Mouse (Mus musculus) liver, embryonic 16.5 days (tissue): ENCODE results near the gene Nsun2. TPM values are rescaled to one million over a fixed set of nuclear protein-coding genes. Genes with fewer than 3 reads are reported as not detected.
A peak's percentile ranks its signal among the peaks of the same experiment; 100 is the strongest.

Source experiments
- ATAC-seq: fragments of 200-750 bp; cut with Nextera tagmentation; 2 replicates; pipeline ENCODE4 v1.8.0; 2017; ENCODE audit warnings: low read depth, mild to moderate bottlenecking, moderate number of reproducible peaks, moderate library complexity
- H3K27ac ChIP-seq: fragments of 300-500 bp; sonication (generic); 2 replicates; pipeline ENCODE4 v1.5.1; 2014; ENCODE audit warnings: mild to moderate bottlenecking, low read length
- H3K27me3 ChIP-seq: fragments of 300-500 bp; sonication (generic); 2 replicates; pipeline ENCODE4 v1.6.1; 2014; ENCODE audit warnings: low read depth, low read length, mixed read lengths; ENCODE audit not compliant: control insufficient read depth, insufficient read depth
- H3K36me3 ChIP-seq: fragments of 300-500 bp; sonication (generic); 2 replicates; pipeline ENCODE4 v1.6.1; 2014; ENCODE audit warnings: mild to moderate bottlenecking; ENCODE audit not compliant: control insufficient read depth, insufficient read depth
- H3K4me1 ChIP-seq: fragments of 300-500 bp; sonication (generic); 2 replicates; pipeline ENCODE4 v1.6.1; 2014; ENCODE audit warnings: low read depth, low read length, mixed read lengths; ENCODE audit not compliant: control insufficient read depth
- H3K4me2 ChIP-seq: fragments of 300-500 bp; sonication (generic); 2 replicates; pipeline ENCODE4 v1.6.1; 2014; ENCODE audit warnings: low read depth, low read length, mixed read lengths
- H3K4me3 ChIP-seq: fragments of 300-500 bp; sonication (generic); 2 replicates; pipeline ENCODE4 v1.5.1; 2014; ENCODE audit warnings: low read depth, mild to moderate bottlenecking, low read length
- H3K9ac ChIP-seq: fragments of 300-500 bp; sonication (generic); 2 replicates; pipeline ENCODE4 v1.6.1; 2014; ENCODE audit warnings: low read depth, low read length
- H3K9me3 ChIP-seq: fragments of 300-500 bp; sonication (generic); replicated peaks from 2 replicates; pipeline ENCODE4 v1.6.1; 2016; ENCODE audit warnings: low read length; ENCODE audit not compliant: control insufficient read depth
- WGBS: fragments of 180-500 bp; shearing (Covaris S2); extraction: QIAGEN DNeasy Blood & Tissue Kit; methylation state at CpG from one replicate; pipeline ENCODE4 v1.1.7; 2014; ENCODE audit not compliant: insufficient replicate concordance; 5-methylcytosine and 5-hydroxymethylcytosine counted together
- polyA plus RNA-seq: library from polyadenylated mRNA; unstranded; fragments of >200 nt; fragmentation: Nextera tagmentation; extraction: Ambion mirVana; gene quantifications from 2 replicates; pipeline ENCODE4 v1.2.1, GENCODE M21; 2015

The Nsun2 gene
- polyA plus RNA-seq, 1 experiment from 2014 or later, result 71.2 TPM

GRCm38 (mm10) chr13:69532101-69532892 lies 1.2 kb upstream of the Nsun2 start:
- no peaks in the 10 kb centered on the region for H3K36me3 ChIP-seq
- 0 out of 2 replicates have a peak overlapping the region, but pooled peaks have one; percentile 17 for H3K27ac ChIP-seq
- no peaks in the 10 kb centered on the region for H3K27me3 ChIP-seq
- H3K9me3 ChIP-seq, result no peaks in the 10 kb centered on the region
- ATAC-seq, result no peak
- 20% methylated on average over 14 of the region's 14 CpGs for WGBS
- H3K4me3 ChIP-seq, result peak overlapping the region; percentile 79
- H3K9ac ChIP-seq, result peak overlapping the region; percentile 91
- peaks cover 56% of the 10 kb centered on the region for H3K4me1 ChIP-seq
- H3K4me2 ChIP-seq, result peak overlapping the region; percentile 84

DNA sequence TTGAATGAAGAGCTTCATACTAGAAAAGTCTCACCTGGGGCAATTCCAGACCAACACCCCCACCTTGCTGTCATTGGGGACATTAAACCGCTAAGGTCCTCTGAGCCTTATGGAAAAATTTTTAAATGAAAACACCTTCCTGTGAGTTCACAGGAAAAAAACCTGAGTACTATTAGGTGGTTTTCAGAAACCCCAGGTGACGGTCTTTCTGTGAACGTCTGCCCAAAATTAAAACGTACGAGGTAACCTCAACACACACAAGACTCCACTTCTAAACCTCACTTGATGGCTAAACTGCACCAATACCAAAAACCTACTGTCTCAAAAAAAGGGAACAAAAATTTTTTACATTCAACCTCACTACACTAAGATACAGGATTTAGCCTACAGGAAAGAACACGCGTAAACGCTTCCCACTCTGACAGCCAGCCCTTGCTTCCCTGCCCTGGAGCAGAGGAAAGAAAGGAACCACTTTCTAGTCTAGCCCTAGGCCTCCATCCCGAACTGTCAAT lies 597 bp upstream of the Nsun2 start:
- Histone ChIP-seq H3K27ac (peak overlapping the region; percentile 95), H3K9ac (peak overlapping the region; percentile 91), H3K4me2 (peak overlapping the region; percentile 84), H3K9me3 (no peaks in the 10 kb centered on the region), H3K4me1 (peaks cover 52% of the 10 kb centered on the region), H3K4me3 (peak overlapping the region; percentile 79), H3K36me3 (no peaks in the 10 kb centered on the region), H3K27me3 (no peaks in the 10 kb centered on the region)
- ATAC-seq, result no peak
- 3% methylated on average over 9 of the region's 9 CpGs for WGBS

GRCm38 (mm10) chr13:69534334-69534653 lies 748 bp downstream of the Nsun2 start, which contains the start of gene Tent4a:
Gene Tent4a (minus strand): TSS chr13:69534617.
- peak within 1 kb of the TSS; percentile 95 for H3K27ac ChIP-seq
- H3K4me3 ChIP-seq, result peak within 1 kb of the TSS; percentile 79
- no peaks in the 10 kb centered on the region for H3K36me3 ChIP-seq
- no peaks in the 10 kb centered on the region for H3K27me3 ChIP-seq
- ATAC-seq, result peak; percentile 78
- peak within 1 kb of the TSS; percentile 96 for H3K4me2 ChIP-seq
- 0% methylated on average over 14 of the region's 57 CpGs for WGBS
- H3K9me3 ChIP-seq, result no peaks in the 10 kb centered on the region
- H3K9ac ChIP-seq, result peak within 1 kb of the TSS; percentile 91
- peaks cover 48% of the 10 kb centered on the region for H3K4me1 ChIP-seq

DNA sequence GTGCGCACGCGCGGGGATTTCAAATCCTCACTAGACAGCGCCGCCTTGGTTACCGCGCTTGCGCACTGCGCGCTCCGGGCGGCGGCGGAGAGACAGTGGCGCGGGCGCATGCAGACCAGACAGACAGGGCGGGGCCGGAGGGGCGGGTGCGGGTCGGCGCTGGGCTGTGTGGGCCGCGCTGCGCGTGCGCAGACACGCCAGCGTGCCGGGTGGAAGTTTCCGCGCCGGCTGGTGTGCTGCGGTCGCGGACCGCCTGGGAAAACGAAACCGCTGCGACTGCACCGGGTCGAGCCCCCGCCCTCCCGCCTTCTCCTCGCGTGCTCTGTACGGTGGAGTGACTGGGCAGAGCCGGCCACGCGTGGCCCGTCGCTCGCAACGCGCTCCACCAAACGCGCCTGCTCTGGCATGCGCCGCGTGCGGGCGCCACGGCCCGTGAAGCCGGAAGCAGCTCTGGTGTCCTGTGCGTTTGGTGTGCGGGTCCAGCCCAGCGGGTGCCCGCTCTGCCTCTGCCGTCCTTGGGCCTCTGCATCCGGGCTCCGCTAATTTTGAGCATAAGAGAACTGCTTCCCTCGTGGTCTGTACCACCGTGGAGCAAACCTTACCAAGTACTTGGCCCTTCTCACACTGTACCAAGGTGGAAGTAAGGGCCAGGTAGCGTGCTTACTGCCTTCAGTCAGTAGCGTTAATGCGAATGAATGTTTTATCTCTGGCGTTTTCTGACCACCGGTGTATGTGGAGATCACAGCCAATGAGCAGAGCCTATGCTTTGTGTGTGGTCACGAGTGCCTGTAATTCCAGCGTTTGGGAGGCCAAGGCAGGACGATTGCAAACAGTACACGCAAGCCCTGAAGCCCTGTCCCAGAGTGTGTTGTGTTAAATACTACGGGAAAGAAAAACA lies 1.4 kb downstream of the Nsun2 start:
- Histone ChIP-seq H3K27ac (peak overlapping the region; percentile 95), H3K9me3 (no peaks in the 10 kb centered on the region), H3K9ac (peak overlapping the region; percentile 91), H3K4me2 (peak overlapping the region; percentile 96), H3K4me3 (peak overlapping the region; percentile 79), H3K36me3 (no peaks in the 10 kb centered on the region), H3K27me3 (no peaks in the 10 kb centered on the region), H3K4me1 (peaks cover 47% of the 10 kb centered on the region)
- ATAC-seq, result peak; percentile 89
- WGBS, result 0% methylated on average over 70 of the region's 86 CpGs

DNA sequence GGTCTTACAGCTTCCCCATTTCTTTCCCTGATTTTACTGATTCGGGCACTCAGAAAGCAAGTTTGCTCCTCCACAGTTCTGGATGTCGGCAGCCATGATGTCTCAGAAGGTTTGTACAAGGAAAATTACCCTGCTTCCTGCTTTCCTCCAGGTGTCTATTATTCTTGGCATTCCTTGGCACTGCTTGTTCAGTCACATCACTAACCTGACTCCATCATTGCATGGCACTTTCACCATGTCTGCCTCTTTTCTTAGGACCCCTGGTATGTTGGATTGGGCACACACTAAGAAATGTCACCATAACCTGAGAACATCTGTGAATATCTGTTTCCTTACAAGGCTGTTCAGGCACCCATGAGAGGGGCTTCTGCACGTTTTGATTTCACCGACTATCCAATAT lies 2.5 kb downstream of the Nsun2 start:
- ATAC-seq, result no peak
- WGBS, result 64% methylated on average over 4 of the region's 4 CpGs
- H3K4me1 ChIP-seq, result peaks cover 36% of the 10 kb centered on the region
- H3K4me3 ChIP-seq, result no peak overlapping the region; the same call in 1 of the 2 replicates
- H3K36me3 ChIP-seq, result no peaks in the 10 kb centered on the region
- H3K9ac ChIP-seq, result peak overlapping the region; percentile 85
- no peaks in the 10 kb centered on the region for H3K27me3 ChIP-seq
- H3K9me3 ChIP-seq, result no peaks in the 10 kb centered on the region
- H3K4me2 ChIP-seq, result peak overlapping the region; percentile 96
- peak overlapping the region; percentile 88 for H3K27ac ChIP-seq

DNA sequence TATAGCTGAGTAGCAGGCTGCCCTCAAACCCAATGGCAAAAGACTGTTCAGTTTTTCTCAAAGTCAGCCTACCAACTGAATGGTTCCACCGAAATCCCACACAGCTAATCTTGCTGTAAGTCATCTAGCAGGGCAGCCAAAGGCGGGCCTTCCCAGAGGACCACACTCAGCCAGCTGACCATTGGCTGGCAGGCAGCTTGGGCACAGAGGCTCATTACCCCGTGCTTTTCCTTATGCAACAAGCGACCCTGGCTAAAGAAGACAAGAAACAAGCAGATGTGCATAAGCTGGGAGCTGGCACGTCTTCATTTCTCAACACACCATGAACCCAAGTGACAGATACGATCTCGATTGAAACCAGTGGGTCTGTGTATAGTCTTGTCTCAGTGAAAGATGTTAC lies 3.8 kb downstream of the Nsun2 start:
- WGBS, result 73% methylated on average over 7 of the region's 7 CpGs
- no peaks in the 10 kb centered on the region for H3K36me3 ChIP-seq
- no peak overlapping the region for H3K4me3 ChIP-seq
- no peak for ATAC-seq
- no peak overlapping the region for H3K4me2 ChIP-seq
- peaks cover 22% of the 10 kb centered on the region for H3K4me1 ChIP-seq
- H3K27ac ChIP-seq, result no peak overlapping the region
- no peak overlapping the region for H3K9ac ChIP-seq
- H3K9me3 ChIP-seq, result no peaks in the 10 kb centered on the region
- H3K27me3 ChIP-seq, result no peaks in the 10 kb centered on the region

GRCm38 (mm10) chr13:69538327-69538726 lies 4.8 kb downstream of the Nsun2 start:
- no peak overlapping the region for H3K4me3 ChIP-seq
- no peak overlapping the region for H3K4me2 ChIP-seq
- ATAC-seq, result no peak
- H3K27ac ChIP-seq, result no peak overlapping the region
- H3K36me3 ChIP-seq, result no peaks in the 10 kb centered on the region
- H3K9me3 ChIP-seq, result no peaks in the 10 kb centered on the region
- H3K27me3 ChIP-seq, result no peaks in the 10 kb centered on the region
- 31% methylated on average over 4 of the region's 4 CpGs for WGBS
- H3K4me1 ChIP-seq, result peaks cover 17% of the 10 kb centered on the region
- H3K9ac ChIP-seq, result no peak overlapping the region

DNA sequence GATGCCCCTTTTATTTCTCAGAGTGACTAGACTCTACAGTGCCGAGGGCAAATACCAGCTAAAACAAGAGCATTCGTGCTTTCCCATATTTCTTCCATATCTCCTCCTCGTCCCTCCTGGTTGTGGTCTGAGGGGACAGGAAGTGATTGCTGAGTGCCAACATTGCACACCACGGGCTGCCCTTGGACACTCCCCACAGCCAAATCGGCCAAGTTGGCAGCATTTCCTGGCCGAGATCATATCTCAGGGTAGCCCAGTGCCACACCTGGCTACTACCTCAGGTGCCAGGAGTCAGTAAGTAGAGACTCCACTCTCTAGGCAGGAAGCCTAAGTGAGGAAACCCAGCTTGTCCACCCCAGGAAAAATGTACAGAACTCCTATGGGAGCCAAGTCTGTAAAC lies 7.7 kb downstream of the Nsun2 start:
- no peak overlapping the region for H3K4me3 ChIP-seq
- H3K4me2 ChIP-seq, result no peak overlapping the region
- peaks cover 6% of the 10 kb centered on the region for H3K4me1 ChIP-seq
- H3K9ac ChIP-seq, result no peak overlapping the region
- no peak for ATAC-seq
- H3K9me3 ChIP-seq, result no peaks in the 10 kb centered on the region
- no peaks in the 10 kb centered on the region for H3K27me3 ChIP-seq
- H3K36me3 ChIP-seq, result no peaks in the 10 kb centered on the region
- WGBS, result 37% methylated on average over 6 of the region's 6 CpGs
- H3K27ac ChIP-seq, result no peak overlapping the region
